Mouse (Mus musculus): ENCODE measurements at regions not wholly inside any gene's neighbourhood (a gene's known extent, or its start where the extent isn't known, plus 50 kb on each side); places are given as distances from the start of the nearest gene placed in this dataset.

GRCm38 (mm10) chrX:77409370-77409769 is 101.4 kb upstream of the Tbl1x start:
- H3K79me2 ChIP-seq (ENCODE audit: control insufficient read depth, insufficient read depth, low read length), result no peaks in the 10 kb centered on the region
- peaks cover 3% of the 10 kb centered on the region; the same call in 1 of the 2 replicates for H3K4me1 ChIP-seq (ENCODE audit: control insufficient read depth, insufficient read depth, low read length)
- H3K36me3 ChIP-seq (ENCODE audit: control insufficient read depth, insufficient read depth, low read length), result no peaks in the 10 kb centered on the region
- H3K9ac ChIP-seq (ENCODE audit: low read depth, low read length), result no peak overlapping the region
- TF ChIP-seq POLR2A (IDR thresholded peaks at IDR 0.05; ENCODE audit: extremely low read depth, insufficient read depth, low read length), result no peak
- no peak for DNase-seq (ENCODE audit: extremely low read depth, low read depth, low spot score)
- no peak overlapping the region for H3K4me3 ChIP-seq (ENCODE audit: insufficient read depth, low read depth, low read length)
- WGBS, result 85% methylated on average over 7 of the region's 7 CpGs
- no peaks in the 10 kb centered on the region for H3K27me3 ChIP-seq (ENCODE audit: control insufficient read depth, insufficient read depth, low read length)
- H3K27ac ChIP-seq (replicated peaks; ENCODE audit: insufficient read depth, low read depth, low read length), result no peak overlapping the region

DNA sequence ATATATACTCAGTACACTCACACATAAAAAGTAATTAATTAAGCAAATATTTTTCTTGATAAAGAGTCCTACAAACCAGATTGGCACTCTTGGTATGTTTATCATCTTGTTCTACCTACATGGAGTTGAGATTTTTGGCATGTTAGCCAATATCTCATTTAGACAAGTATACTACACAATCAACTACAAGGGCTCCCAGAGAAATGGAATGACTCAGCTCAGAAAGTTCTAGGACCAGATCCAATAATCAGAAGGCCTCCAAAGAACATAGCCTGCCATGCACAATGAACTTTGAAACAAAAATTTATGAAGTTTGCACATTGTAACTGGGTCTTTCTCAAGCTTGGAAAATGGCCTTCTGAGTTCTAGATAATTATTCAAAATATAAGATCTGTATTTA is 100.0 kb upstream of the Tbl1x start:
- Histone ChIP-seq H3K27ac (replicated peaks; ENCODE audit: insufficient read depth, low read depth, low read length) (no peak overlapping the region), H3K4me3 (ENCODE audit: insufficient read depth, low read depth, low read length) (no peak overlapping the region), H3K9ac (ENCODE audit: low read depth, low read length) (no peak overlapping the region), H3K4me1 (ENCODE audit: control insufficient read depth, insufficient read depth, low read length) (peaks cover 3% of the 10 kb centered on the region; the same call in 1 of the 2 replicates), H3K36me3 (ENCODE audit: control insufficient read depth, insufficient read depth, low read length) (no peaks in the 10 kb centered on the region), H3K27me3 (ENCODE audit: control insufficient read depth, insufficient read depth, low read length) (no peaks in the 10 kb centered on the region), H3K79me2 (ENCODE audit: control insufficient read depth, insufficient read depth, low read length) (no peaks in the 10 kb centered on the region)
- DNase-seq (ENCODE audit: extremely low read depth, low read depth, low spot score), result peak; percentile 24
- TF ChIP-seq CTCF (IDR thresholded peaks at IDR 0.05; ENCODE audit: low read depth, low read length), result no peak
- TF ChIP-seq POLR2A (IDR thresholded peaks at IDR 0.05; ENCODE audit: extremely low read depth, insufficient read depth, low read length), result no peak

DNA sequence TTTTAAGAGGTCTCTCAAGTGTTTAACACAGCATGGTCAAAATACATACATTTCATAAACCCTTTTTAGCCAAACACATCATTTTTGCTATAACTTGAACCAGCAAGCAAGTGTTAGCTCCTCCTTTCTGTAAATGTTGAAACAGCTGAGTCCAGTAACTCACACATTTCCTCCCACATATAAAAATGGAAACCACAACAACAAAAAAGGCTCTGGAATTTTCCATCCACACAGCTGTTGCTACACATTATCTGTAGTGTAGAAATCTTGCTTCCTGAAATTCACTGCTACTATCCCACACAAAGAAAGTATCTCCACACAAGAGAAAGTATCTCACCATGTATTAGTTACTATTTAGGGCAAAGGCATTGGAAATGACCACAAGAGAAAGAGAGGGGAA is 96.7 kb upstream of the Tbl1x start:
- DNase-seq (ENCODE audit: extremely low read depth, low read depth, low spot score), result no peak
- Histone ChIP-seq H3K4me3 (ENCODE audit: insufficient read depth, low read depth, low read length) (no peak overlapping the region), H3K4me1 (ENCODE audit: control insufficient read depth, insufficient read depth, low read length) (peaks cover 3% of the 10 kb centered on the region; the same call in 1 of the 2 replicates), H3K9ac (ENCODE audit: low read depth, low read length) (no peak overlapping the region), H3K27ac (replicated peaks; ENCODE audit: insufficient read depth, low read depth, low read length) (no peak overlapping the region), H3K36me3 (ENCODE audit: control insufficient read depth, insufficient read depth, low read length) (no peaks in the 10 kb centered on the region), H3K79me2 (ENCODE audit: control insufficient read depth, insufficient read depth, low read length) (no peaks in the 10 kb centered on the region), H3K27me3 (ENCODE audit: control insufficient read depth, insufficient read depth, low read length) (no peaks in the 10 kb centered on the region)
- no peak for TF ChIP-seq CTCF (IDR thresholded peaks at IDR 0.05; ENCODE audit: low read depth, low read length)
- TF ChIP-seq POLR2A (IDR thresholded peaks at IDR 0.05; ENCODE audit: extremely low read depth, insufficient read depth, low read length), result no peak

DNA sequence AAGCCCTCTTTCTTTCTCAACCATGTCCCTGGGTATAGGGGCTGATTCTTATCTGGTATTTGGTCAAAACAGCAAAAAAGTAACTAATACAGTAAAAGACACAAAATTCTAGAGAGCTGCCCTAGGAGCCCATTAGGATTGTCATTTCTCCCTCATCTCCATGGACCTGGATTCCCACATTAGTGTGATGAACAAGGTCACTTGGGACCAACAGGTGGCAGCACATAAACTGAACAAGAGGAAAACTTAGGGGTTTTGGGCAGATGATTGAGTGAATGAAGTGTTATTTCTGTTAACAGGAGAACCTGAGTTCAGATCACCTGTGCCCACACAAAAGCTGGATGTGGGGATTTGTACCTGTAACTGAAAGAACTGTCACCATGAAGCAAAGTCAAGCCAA is 93.0 kb upstream of the Tbl1x start:
- H3K27me3 ChIP-seq (ENCODE audit: control insufficient read depth, insufficient read depth, low read length), result no peaks in the 10 kb centered on the region
- no peaks in the 10 kb centered on the region for H3K36me3 ChIP-seq (ENCODE audit: control insufficient read depth, insufficient read depth, low read length)
- H3K27ac ChIP-seq (replicated peaks; ENCODE audit: insufficient read depth, low read depth, low read length), result no peak overlapping the region
- H3K9ac ChIP-seq (ENCODE audit: low read depth, low read length), result no peak overlapping the region
- TF ChIP-seq CTCF (IDR thresholded peaks at IDR 0.05; ENCODE audit: low read depth, low read length) (no peak), POLR2A (IDR thresholded peaks at IDR 0.05; ENCODE audit: extremely low read depth, insufficient read depth, low read length) (no peak)
- H3K79me2 ChIP-seq (ENCODE audit: control insufficient read depth, insufficient read depth, low read length), result no peaks in the 10 kb centered on the region
- no peak overlapping the region for H3K4me3 ChIP-seq (ENCODE audit: insufficient read depth, low read depth, low read length)
- H3K4me1 ChIP-seq (ENCODE audit: control insufficient read depth, insufficient read depth, low read length), result peaks cover 3% of the 10 kb centered on the region; the same call in 1 of the 2 replicates
- peak; percentile 22 for DNase-seq (ENCODE audit: extremely low read depth, low read depth, low spot score)

DNA sequence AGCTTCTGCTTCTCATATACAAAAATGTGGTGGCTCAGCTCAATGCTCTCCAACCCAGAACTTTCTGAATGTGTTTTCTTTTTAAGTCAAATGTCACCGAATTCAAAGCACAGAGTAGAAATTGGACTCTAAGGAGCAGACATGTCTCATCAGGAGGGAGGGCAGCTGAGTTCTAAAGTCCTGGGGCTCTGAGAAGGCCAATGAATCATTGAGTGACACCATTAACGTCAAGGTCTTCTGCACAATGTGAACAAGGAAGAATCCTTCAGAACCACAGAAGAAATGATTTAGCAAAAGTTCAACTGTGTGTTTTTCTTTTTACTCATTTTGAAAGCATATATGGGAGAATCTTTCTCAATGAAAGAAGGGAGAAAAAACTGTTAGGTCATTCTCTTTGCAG is 88.6 kb upstream of the Tbl1x start:
- H3K27ac ChIP-seq (replicated peaks; ENCODE audit: insufficient read depth, low read depth, low read length), result no peak overlapping the region
- no peaks in the 10 kb centered on the region for H3K27me3 ChIP-seq (ENCODE audit: control insufficient read depth, insufficient read depth, low read length)
- no peaks in the 10 kb centered on the region for H3K79me2 ChIP-seq (ENCODE audit: control insufficient read depth, insufficient read depth, low read length)
- H3K9ac ChIP-seq (ENCODE audit: low read depth, low read length), result no peak overlapping the region
- H3K4me3 ChIP-seq (ENCODE audit: insufficient read depth, low read depth, low read length), result no peak overlapping the region
- no peaks in the 10 kb centered on the region for H3K36me3 ChIP-seq (ENCODE audit: control insufficient read depth, insufficient read depth, low read length)
- WGBS, result 79% methylated on average over 2 of the region's 2 CpGs
- no peak for TF ChIP-seq POLR2A (IDR thresholded peaks at IDR 0.05; ENCODE audit: extremely low read depth, insufficient read depth, low read length)
- no peak for TF ChIP-seq CTCF (IDR thresholded peaks at IDR 0.05; ENCODE audit: low read depth, low read length)
- no peak for DNase-seq (ENCODE audit: extremely low read depth, low read depth, low spot score)
- no peaks in the 10 kb centered on the region for H3K4me1 ChIP-seq (ENCODE audit: control insufficient read depth, insufficient read depth, low read length)

DNA sequence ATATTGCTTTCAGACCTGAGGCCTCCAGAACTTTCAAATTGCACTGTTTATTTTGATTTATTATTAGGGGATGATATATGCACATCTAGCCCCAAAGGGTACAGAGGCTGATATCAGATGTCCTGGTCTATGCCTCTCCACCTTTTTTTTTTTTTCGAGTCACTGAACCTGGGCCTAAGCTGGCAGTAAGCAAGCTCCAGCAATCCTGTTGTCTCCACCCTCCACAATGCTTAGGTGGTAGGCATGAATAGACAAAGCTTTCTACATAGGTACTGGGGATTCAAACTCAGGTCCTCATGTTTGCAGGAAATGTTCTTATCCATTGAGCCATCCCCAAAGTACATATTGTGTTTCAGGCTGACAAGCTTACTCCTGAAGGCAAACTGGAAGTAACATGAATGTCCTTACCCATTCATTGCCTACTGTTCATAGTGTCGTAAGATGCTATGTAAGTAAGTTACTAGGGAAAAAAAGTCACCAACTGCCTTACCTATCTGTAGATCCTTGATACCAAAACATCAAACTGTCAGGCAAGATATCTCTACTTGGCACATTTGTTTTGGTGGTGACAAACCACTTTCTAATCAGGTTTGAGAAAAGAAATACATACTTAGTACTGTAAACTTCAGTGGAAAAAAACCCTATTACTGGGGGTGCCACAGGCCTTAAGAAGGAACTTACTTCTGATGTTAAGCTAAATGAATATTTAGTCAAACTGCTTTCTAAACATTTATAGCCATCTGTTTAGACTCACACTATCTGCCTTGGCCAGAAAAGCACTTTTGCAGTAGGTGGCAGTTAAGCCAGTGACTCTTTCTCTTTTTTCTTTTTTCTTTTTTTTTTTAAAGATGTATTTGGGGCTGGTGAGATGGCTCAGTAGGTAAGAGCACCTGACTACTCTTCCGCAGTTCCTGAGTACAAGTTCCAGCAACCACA is 85.8 kb upstream of the Tbl1x start:
- no peak for DNase-seq (ENCODE audit: extremely low read depth, low read depth, low spot score)
- no peaks in the 10 kb centered on the region for H3K79me2 ChIP-seq (ENCODE audit: control insufficient read depth, insufficient read depth, low read length)
- 92% methylated on average over 3 of the region's 3 CpGs for WGBS
- no peaks in the 10 kb centered on the region for H3K36me3 ChIP-seq (ENCODE audit: control insufficient read depth, insufficient read depth, low read length)
- H3K4me1 ChIP-seq (ENCODE audit: control insufficient read depth, insufficient read depth, low read length), result no peaks in the 10 kb centered on the region
- TF ChIP-seq POLR2A (IDR thresholded peaks at IDR 0.05; ENCODE audit: extremely low read depth, insufficient read depth, low read length), result no peak
- TF ChIP-seq CTCF (IDR thresholded peaks at IDR 0.05; ENCODE audit: low read depth, low read length), result no peak
- H3K9ac ChIP-seq (ENCODE audit: low read depth, low read length), result no peak overlapping the region
- H3K27ac ChIP-seq (replicated peaks; ENCODE audit: insufficient read depth, low read depth, low read length), result no peak overlapping the region
- no peaks in the 10 kb centered on the region for H3K27me3 ChIP-seq (ENCODE audit: control insufficient read depth, insufficient read depth, low read length)
- H3K4me3 ChIP-seq (ENCODE audit: insufficient read depth, low read depth, low read length), result no peak overlapping the region
